Mouse (Mus musculus): ENCODE data around the gene Rtn4rl2.
"Not testable (repeated sequence)": the region's sequence is repeated elsewhere in the genome, so short reads cannot be mapped to it uniquely, and the experiment has no call there.

Rtn4rl2 gene

GRCm38 (mm10) chr2:84886234-84886731 is at the start of gene Rtn4rl2:
Gene Rtn4rl2, minus strand, starts transcription at chr2:84886710.
- no peak for DNase-seq (ENCODE audit: low spot score in 2 of 2)

GRCm38 (mm10) chr2:84935065-84935464 is 48.6 kb upstream of the Rtn4rl2 start:
- no peak for DNase-seq (ENCODE audit: low spot score in 2 of 2)

GRCm38 (mm10) chr2:84934649-84935007 is 48.1 kb upstream of the Rtn4rl2 start:
- no peak for DNase-seq (ENCODE audit: low spot score in 2 of 2)

GRCm38 (mm10) chr2:84933992-84934648 is 47.6 kb upstream of the Rtn4rl2 start:
- no peak for DNase-seq (ENCODE audit: low spot score in 2 of 2)

GRCm38 (mm10) chr2:84930186-84930585 is 43.7 kb upstream of the Rtn4rl2 start:
- DNase-seq (ENCODE audit: low spot score in 2 of 2), result no peak

GRCm38 (mm10) chr2:84919601-84920108 is 33.1 kb upstream of the Rtn4rl2 start:
- no peak for DNase-seq (ENCODE audit: low spot score in 2 of 2)

- DNase-seq (ENCODE audit: low spot score in 2 of 2), result no peak
Measured at GRCm38 (mm10) chr2:84918188-84918587, 31.7 kb upstream of the Rtn4rl2 start.

- DNase-seq (ENCODE audit: low spot score in 2 of 2), result peak in 1 of 2 experiments; percentile 53
Measured at GRCm38 (mm10) chr2:84916548-84917320, 30.2 kb upstream of the Rtn4rl2 start.

- DNase-seq (ENCODE audit: low spot score in 2 of 2), result no peak
Measured at GRCm38 (mm10) chr2:84915330-84915729, 28.8 kb upstream of the Rtn4rl2 start.

- no peak for DNase-seq (ENCODE audit: low spot score in 2 of 2)
Measured at GRCm38 (mm10) chr2:84913881-84914280, 27.4 kb upstream of the Rtn4rl2 start.

- no peak for DNase-seq (ENCODE audit: low spot score in 2 of 2)
Measured at GRCm38 (mm10) chr2:84912722-84913121, 26.2 kb upstream of the Rtn4rl2 start.

- DNase-seq (ENCODE audit: low spot score in 2 of 2), result not testable (repeated sequence)
Measured at GRCm38 (mm10) chr2:84896686-84897085, 10.2 kb upstream of the Rtn4rl2 start.

GRCm38 (mm10) chr2:84895495-84896198 is 9.1 kb upstream of the Rtn4rl2 start:
- no peak for DNase-seq (ENCODE audit: low spot score in 2 of 2)

GRCm38 (mm10) chr2:84893359-84893758 is 6.8 kb upstream of the Rtn4rl2 start:
- no peak for DNase-seq (ENCODE audit: low spot score in 2 of 2)

- peak; percentile 65 to 68 for DNase-seq (ENCODE audit: low spot score in 2 of 2)
Measured at GRCm38 (mm10) chr2:84890045-84890340, 3.5 kb upstream of the Rtn4rl2 start.

GRCm38 (mm10) chr2:84889316-84890044 is 3.0 kb upstream of the Rtn4rl2 start:
- DNase-seq (ENCODE audit: low spot score in 2 of 2), result no peak

- DNase-seq (ENCODE audit: low spot score in 2 of 2), result peak in 1 of 2 experiments; percentile 47
Measured at GRCm38 (mm10) chr2:84888657-84889315, 2.3 kb upstream of the Rtn4rl2 start.

- no peak for DNase-seq (ENCODE audit: low spot score in 2 of 2)
Measured at GRCm38 (mm10) chr2:84887411-84888271, 1.1 kb upstream of the Rtn4rl2 start.

- no peak for DNase-seq (ENCODE audit: low spot score in 2 of 2)
Measured at GRCm38 (mm10) chr2:84886821-84887281, 341 bp upstream of the Rtn4rl2 start.

Measured in urinary bladder, adult 18-20 months (tissue).